Mouse (Mus musculus) cerebellum, postnatal 36 days (tissue): ENCODE results near the gene Hdac7.
A peak's percentile ranks its signal among the peaks of the same experiment; 100 is the strongest.

Experiments used
- DNase-seq, 2 experiments: peaks; one replicate each; pipeline ENCODE4 v3.0.0; 2021 to 2022; ENCODE audit warnings: mixed read lengths in 2 of 2

Gene Hdac7

DNA sequence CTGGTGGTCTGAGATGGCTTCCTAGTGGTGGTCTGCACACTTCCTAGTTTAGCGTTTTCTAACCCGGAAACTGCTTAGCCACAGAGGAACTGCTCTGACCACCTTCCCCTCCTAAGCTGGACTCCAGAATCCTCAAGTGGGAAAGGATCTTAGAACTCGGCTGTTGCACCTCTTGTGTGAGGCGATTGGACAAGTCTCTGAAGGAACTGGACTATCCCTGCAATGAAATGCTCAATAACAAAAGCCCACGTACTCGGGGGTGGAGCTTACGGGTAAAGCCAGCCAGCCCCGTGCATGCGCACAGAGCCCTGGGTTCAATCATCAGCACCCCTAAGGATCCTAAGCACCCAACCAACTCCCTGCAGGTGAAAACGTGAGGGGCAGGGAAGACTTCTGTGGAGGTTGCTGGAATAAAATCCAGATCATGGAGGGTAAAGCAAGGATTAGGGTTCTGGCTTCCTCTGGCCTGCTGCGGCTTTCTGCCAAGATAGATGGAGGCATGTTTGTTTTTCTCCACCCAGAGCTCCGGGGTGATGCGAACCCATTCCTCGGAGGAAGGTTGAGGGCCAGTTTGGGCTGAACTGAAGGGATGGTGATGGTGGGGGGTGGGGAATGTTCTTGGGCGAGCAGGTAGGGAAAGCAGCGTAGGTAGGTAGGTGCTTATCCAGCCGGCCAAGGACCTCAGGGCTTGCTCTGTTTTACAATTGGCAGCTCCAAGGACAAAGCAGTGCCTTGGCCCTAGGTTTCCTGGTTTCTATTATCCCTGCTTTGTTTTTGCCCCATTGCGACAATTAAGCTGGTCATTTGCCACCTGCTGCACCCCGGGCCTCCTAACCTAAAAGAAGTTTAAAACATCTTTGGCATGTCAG, 56.3 kb downstream of the Hdac7 start:
- no peak for DNase-seq

DNA sequence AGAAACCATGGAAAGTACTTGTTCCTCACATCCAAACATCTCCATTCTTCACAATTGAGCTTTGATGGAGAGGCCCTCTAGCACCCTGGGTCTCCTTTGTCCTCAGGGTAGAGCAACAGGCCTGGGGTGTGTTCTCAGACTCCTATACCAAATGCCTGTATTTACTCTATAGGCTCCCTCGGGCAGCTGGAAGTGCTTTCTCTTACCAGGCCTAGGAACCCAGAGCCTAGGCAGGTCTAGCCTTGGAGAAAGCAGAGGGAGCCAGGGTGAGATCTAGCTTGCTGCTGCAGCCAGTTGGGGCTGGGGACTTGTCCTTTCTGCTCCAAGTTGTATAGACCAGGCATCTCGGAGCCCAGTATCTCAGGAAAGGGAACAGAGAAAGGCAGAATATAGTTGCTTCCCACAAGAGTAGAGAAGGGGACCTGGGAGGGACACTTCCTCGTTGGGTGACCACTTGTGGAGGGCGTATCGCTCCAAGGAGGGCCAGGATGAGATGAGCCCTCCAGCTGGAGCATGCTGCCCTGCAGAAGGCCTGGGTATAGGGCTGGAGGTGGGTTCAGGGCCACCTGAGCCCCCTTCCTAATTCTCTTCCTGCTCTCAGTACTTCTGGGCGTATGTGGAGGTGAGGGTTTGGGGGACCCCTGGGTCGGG, 57.0 kb downstream of the Hdac7 start:
- no peak for DNase-seq

DNA sequence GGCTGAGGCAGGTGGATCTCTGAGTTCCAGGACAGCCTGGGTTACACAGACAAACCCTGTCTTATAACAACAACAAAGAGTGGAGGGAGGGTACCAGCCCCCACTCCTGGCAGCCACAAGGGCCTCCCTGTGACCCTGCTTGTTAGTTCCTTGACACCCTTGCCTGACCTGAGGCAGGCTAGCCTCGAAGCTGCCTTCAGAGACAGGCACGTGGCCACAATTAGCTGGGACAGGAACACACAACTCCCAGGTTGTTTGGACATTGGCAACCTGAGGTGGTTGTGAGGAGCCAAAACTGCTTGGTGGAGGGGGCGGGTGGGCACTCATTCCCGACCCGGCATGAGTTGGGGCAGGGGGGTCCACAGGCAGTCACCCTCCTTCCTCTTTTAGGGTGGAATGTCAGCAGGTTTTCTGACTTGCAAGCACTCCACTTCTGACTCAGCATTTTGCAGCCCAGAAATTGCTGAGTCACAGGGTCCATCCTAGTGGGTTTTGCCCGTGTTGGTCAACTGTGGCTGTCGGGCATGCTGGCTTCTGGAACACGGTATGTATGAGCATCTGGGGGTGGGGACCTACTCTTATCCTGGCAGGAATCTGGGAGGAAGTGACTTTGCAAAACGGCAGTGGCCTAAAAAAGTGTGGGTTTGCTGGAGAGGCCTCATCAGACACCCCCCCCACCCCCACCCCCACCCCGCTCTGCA, 57.7 kb downstream of the Hdac7 start:
- DNase-seq = no peak

DNA sequence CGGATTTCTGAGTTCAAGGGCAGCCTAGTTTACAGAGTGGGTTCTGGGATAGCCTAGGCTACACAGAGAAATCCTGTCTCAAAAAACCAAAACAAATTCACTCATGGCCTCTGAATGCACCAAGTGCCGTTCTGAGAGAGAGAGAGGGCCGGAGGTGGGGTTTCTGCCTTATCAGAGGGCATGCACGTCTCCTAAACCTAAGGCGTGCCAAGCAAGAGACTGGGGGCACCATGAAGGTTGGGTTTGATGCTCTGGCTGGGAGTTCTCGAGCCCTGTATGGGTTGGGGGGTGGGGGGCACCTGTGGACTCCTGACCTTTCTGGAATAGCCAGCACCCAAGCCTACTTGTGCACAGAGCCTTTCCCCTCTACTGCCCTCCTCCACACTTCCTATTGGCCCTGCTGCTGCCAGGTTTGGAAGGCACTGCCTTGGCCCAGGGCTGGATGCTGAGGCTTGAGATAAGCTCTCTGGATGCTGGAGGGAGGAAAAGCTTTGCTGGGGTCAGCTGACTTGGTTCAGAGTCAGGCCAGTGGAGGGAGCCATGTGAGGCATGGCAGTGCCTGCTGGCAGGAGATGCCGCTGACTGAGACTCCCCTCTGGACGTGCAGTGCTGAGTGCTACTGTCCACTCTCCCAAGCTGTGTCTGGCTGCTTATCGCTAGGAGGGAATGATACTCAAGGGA, 58.4 kb downstream of the Hdac7 start:
- peak in 1 of 2 experiments; percentile 39 for DNase-seq

DNA sequence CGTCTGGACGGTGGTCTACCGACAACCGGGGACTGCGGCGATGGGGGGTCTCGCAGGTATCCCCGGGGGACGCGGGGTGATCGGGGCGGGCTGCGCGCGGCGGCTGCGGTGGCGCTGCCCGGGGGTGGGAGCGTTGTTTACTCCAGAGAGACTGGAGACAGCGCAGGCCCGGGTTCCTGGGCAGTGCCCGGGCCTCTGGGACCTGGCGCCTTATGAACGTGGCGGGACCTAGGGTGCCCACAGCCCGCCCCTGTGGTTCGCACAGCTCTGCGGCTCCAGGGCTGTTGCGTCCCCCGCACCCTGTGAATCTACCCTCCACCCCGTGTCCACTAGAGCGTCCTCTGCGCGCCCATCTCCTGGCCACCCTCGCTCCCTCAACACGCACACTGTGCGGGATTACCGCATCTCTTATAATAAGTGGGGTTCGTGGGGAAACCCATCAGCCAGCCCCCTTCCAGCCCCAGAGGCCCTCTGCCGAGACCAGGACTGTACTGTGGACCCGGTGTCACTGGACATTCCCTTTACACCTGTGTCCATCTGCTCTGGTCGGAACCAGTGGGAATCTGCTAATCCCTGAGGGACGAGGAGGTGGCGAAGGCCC, 59.6 kb downstream of the Hdac7 start:
- DNase-seq = peak; percentile 44 to 62

DNA sequence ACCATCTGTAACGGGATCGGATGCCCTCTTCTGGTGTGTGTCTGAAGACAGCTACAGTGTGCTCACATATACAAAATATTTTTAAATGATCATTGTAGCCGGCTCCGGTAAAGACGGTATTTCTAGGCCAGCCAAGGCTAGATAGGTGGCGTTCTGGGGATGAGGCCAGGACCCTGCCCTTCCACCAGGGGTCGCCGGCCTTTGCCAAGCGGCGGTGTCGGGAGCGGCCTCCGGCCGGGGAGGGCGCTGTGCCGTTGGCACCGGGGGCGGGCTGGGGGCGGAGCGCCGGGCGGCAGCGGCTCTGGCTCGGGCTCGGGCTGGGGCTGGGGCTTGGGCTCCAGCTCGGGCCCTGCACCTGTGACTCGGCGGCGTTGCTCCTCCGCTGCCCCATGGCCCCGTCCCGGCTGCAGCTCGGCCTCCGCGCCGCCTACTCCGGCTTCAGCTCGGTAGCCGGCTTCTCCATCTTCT, 60.2 kb downstream of the Hdac7 start:
- peak; percentile 89 to 94 for DNase-seq

DNA sequence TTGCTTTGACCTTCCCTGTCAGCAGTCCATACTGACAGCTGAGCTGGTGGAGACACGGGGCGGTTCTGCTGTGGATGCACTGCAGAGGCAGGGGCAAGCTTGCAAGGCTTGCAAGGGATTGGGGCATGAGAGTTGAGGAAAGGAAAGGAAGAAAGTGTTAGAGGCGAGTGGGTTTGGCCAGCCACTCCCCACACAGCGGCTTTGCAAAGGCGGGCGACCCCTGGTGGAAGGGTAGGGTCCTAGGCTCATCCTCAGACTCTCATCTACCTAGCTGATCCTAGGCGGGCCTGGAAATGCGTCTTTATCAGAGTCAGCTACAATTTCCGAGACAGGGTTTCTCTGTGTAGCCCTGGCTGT, 61.6 kb downstream of the Hdac7 start:
- peak in 1 of 2 experiments; percentile 50 for DNase-seq

DNA sequence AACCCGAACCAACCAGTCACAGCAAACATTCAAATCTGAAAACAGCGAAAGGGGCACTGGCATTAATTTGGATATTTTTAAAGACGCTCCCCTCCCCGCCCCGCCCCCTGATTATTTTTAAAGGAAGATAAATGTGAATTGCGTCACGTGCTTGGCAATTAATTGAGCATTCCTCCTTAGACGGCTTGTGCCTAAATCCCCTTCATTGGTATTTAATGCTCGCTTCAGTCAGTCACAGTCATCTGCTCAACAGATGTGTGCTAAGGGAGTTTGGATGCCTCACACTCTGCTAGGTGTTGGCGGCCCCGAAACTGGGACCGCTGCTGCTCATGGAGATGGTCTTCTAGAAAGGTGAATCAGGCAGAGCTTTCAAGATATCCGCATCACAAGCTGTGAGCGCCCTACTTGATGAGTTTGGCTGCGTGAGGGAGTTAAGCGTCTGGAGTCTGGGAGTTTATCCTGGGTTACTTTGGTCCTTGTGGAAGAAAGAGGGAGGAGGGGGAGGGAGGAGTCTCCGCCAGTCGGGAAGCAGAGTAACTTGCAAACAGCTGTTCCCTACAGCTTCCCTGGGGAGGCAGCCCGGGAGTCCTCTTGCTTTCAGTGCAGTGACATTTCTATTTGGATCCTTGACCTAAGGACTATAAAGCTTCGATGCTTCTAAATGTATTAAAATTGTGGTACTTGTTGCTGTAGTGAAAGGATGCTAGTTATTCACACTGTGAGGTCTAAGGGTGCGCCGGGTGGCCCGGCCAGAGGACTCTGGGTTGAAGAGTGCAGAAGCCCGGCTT, 62.1 kb downstream of the Hdac7 start:
- no peak for DNase-seq

DNA sequence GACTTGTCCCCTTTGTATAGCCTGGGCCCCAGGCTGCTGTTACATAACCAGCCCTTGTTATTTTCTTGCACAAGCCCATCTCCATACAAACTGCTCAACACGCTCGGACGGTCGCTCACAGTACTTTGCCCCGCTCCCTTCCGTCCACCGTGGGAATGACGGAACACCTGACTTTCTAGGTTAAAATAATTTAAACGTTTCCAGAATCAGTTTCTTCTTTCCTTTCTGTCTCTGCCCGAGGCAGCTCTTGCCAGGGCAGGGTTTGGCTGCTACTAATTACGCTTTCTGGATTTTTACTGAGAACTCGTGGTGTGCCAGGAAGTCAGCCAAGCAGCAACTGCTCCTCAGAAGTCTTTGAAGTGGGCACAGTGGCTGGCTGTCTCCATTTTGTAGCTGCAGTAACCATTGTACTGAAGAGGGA, 63.7 kb downstream of the Hdac7 start:
- no peak for DNase-seq

DNA sequence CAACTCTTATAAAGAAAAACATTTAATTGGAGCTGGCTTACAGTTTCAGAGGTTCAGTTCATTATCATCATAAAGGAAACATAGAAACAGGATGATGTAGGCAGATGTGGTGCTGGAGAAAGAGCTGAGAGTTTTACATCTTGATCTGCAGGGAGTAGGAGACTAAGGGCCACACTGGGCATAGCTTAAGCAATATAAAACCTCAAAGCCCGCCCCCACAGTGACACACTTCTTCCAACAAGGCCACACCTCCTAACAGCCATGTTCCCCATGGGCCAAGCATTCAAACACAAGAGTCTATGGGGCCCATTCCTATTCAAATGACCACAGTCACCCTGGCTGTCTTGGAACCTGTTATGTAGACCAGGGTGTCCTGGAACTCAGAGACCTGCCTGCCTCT, 64.7 kb downstream of the Hdac7 start:
- no peak for DNase-seq

DNA sequence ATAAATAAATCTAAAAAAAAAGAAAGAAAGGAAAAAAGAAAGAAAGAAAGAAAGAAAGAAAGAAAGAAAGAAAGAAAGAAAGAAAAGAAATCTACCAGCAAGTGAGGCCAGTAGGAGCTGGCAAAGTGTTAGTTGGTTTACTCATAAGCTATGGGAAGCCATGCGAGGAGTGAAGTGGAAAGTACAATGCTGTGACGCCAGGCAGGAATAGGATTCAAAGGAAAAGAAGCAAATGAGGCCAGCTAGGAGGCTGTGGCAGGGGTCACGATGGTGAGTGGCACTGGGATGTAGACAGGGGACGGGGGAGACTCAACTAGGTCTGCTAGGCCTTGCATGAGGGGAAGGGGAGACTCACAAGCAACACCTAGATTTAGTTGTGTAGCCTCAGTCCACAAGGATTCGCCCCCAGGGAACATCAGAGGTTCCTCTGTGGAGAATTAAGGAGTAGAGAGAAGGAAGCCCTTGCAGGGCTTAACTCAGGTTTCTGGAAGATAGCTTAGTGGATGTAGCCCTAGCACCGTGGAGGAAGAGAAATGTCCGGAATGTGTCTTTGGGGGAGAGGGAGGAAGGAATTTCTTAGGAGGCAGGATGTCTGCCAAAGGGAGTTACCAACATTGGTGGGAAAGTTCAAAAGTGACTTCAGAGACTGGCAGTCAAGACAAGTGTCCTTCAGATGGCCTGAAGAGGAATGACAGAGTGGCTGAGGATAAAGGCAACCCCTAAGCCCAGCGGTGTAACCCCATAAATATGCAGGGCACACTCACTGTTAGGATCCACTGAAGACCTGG, 65.8 kb downstream of the Hdac7 start, which contains the start of gene Slc48a1:
Gene Slc48a1 (plus strand): TSS at position 210 of the 788 bp plus-strand sequence.
- DNase-seq = no peak

DNA sequence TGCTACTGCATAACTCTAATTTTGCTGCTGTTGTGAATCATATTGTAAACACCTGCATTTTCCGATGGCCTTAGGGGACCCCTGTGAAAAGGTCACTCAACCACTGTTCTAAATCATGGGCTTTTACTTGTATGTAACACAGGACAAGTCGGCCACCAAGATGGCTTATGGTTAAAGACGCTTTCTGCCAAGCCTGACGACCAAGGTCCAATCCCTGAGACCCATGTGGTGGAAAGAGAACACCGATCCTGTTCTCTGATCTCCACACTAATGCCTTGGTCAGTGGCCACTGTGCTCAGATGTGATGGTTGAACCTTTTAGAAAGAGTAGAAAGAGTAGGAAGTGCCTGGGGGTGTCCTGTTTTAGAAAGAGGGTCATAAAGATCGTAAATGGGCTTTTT, 67.4 kb downstream of the Hdac7 start:
- no peak for DNase-seq

DNA sequence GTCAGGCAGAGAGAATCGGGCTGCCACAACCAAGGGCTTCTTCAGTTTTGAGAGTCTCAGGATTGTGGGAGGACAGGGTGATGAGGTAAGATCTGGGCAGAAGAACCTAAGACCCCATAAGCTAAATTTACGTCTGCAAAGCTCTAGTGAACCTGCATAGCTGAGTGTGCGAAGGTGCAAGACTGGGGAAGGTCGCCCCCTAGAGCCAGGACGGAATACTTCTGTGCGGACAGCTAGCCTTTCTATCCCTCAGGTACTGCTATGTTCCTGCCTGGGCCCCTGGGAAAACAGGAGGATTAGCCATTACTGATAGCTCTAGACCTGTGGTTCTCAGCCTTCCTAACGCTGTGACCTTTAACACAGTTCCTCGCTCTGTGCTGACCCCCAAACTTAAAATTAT, 67.8 kb downstream of the Hdac7 start:
- DNase-seq = peak; percentile 81 to 82

DNA sequence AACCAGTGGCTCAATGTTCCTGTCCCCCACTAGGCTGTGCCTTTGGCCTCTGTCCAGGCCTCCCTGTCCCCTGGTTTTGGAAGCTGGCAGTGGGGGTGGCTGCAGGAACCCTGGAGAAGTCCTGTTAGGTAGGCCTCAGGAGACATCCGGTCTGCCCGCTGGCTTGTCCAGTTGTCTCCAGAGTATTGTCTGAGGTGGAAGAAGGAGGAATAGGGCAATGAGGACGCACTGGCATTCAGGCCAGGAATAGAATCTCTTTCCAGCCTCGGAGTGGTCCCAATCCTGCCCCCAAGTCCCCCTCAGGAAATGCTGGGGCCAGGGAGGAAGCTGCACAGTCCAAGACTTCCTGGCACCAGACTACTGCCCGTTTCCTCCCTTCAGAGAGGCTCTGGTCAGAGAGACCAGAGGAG, 70.3 kb downstream of the Hdac7 start:
- DNase-seq = no peak

DNA sequence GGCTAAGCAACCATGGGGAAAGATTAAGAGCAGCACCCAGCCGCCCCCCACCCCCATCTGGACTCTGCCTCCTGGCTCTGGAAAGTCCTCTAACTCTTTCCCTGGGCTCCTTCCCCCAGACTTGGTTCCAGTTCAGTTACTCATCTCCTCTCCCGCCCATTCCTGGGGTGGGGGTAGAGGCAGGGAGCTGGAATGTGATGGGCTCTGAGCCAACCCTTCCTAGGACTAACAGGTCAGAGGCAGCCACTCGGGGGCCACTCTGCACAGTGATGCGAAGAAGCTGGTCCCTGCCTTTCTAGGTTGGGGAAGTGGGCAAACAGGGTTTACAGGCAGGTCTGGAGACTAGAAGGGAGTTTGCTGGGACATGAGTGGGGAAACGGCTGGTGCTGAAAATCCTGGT, 71.2 kb downstream of the Hdac7 start:
- no peak for DNase-seq

DNA sequence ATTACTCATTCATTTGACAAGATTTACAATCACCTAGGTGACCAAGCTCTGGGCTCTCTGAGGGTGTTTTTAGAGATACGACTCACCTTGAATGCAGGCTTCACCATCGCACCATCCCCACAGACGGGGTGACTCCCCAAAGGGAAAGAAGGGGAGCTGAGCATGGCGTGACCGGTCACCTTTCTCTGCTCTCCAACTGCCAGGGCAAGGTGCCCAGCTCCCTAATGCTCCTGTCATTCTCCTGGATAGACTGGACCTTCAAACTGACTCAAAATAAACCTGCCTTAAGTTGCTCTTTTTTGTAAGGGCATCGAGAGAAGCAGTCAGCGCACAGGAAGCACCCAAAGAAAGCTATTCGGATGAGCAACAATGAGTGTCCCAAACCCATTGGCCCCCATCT, 74.0 kb downstream of the Hdac7 start:
- DNase-seq = no peak

DNA sequence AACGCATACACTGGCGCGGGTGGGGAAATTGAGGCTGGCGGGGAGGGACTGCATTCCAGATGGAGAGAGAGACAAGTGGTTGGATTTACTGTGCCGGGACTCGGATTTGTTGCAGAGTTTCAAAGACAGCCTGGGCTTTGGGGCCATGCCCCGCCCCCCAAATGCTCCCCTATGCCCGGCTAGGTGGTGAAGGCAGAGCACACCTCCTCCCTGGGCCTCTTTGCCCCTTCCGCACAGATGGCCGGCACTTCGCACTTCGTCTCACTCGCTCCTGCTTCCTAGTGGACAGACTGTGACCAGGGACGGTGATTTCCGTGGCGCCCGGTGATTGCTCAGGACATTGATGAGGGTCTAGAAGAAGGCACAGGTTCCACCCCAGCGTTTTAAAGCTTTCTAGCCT, 76.1 kb downstream of the Hdac7 start:
- DNase-seq = peak in 1 of 2 experiments; percentile 44

DNA sequence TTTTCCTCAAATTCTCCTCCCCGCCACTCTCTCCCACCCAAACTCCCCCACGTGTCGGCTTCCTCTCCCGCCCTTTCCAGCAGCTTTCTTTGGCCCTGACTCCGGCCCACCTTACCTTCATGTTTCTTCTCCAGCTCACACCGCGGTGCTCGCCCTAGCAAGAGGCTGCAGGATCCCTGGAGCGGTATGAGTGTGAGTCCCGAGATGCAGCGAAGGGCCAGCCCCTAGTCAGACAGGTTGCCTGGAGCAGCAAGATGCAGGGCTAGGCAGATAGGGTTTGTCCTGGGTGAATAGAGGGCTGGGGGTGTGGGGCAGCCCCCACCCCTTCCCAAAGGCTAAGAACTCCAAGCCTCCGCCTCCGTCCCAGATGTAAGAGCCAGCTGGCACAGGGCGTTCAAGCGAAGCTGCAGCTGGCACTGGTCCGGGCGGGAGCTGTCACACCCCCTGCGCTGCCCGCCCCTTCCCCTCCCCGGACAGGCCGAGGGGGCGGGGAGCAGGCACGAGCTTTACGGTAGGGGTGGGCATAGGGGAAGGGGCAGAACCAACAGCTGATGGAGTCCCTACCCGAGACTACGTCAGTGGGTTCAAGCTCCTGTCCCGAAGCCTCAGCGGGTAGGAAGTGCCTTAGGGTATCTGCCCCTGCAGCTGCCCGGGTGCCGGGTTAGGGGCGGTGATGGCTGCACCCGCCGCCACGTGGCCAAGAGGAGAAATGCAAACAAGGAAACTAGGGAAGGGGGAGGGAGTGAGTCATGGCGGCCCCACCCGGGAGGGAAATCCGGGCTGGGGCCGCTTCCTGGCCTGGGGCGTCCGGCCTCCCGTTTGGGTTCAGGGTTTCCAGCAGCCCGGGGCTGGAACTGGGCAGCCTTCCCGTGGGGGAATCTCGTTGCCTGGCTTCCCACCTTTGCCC, 76.8 kb downstream of the Hdac7 start, which contains the start of gene Rapgef3:
Gene Rapgef3 (minus strand): TSS at position 693 of the 907 bp plus-strand sequence.
- peak; percentile 62 for DNase-seq

DNA sequence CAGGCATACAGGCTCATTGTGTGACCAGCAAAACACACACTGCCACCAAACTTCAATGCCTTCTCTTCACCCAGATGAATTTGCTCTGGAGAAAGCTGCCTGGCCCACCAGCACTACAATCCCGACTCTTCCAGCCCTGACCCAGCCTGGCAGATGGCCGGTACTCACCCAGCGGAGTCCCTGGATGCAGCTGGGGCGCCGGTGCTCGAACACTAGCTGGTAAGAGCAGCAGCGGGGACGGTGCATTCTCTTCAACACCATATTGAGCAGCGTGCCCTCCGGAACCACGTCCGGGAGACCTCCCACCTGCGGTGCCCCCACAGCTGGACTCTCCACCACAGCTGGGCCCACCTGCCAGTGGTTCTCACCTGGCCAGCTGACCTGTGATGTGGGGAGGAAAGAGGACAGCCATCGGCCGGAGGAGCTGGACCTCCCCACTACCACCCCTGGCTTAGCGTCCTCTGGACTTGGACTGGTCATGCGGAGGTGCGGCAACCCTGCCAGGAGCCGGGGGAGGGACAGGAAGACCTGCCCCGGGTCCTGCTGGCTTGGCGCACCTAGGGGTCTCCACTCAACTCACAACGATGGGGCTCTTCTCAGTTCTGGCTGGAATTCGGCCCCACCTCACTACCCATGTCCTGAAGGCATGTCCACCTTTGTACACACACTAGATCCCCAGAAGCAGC, 77.6 kb downstream of the Hdac7 start:
- peak in 1 of 2 experiments; percentile 22 for DNase-seq
